Mouse (Mus musculus) liver, postnatal 0 days (tissue): ENCODE measurements around the gene Slc7a7. TPM values are rescaled to one million over a fixed set of nuclear protein-coding genes. Genes with fewer than 3 reads are reported as not detected.
A peak's percentile ranks its signal among the peaks of the same experiment; 100 is the strongest.

Source experiments
- ATAC-seq: fragments of 200-750 bp; cut with Nextera tagmentation; 2 replicates; pipeline ENCODE4 v1.8.0; 2017; ENCODE audit warnings: mild to moderate bottlenecking, moderate library complexity
- DNase-seq: peaks from one replicate; pipeline ENCODE4 v3.0.0-alpha.2; 2016
- H3K27ac ChIP-seq: fragments of 300-500 bp; sonication (generic); 2 replicates; pipeline ENCODE4 v1.5.1; 2014; ENCODE audit warnings: antibody characterized with exemption, moderate library complexity, mild to moderate bottlenecking, low read depth
- H3K27me3 ChIP-seq: fragments of 300-500 bp; sonication (generic); 2 replicates; pipeline ENCODE4 v1.6.1; 2014; ENCODE audit warnings: low read length, control low read depth, mixed read lengths; ENCODE audit not compliant: insufficient read depth
- H3K36me3 ChIP-seq: fragments of 300-500 bp; sonication (generic); replicated peaks from 2 replicates; pipeline ENCODE4 v1.6.1; 2014; ENCODE audit warnings: mild to moderate bottlenecking, control low read depth, low read length, moderate library complexity, mixed read lengths; ENCODE audit not compliant: insufficient read depth
- H3K4me1 ChIP-seq: fragments of 300-500 bp; sonication (generic); 2 replicates; pipeline ENCODE4 v1.6.1; 2014; ENCODE audit warnings: antibody characterized with exemption, mild to moderate bottlenecking, control low read depth; ENCODE audit not compliant: insufficient read depth
- H3K4me2 ChIP-seq: fragments of 300-500 bp; sonication (generic); 2 replicates; pipeline ENCODE4 v1.6.1; 2014; ENCODE audit warnings: low read depth, mild to moderate bottlenecking, low read length, moderate library complexity, mixed read lengths
- H3K4me3 ChIP-seq: fragments of 300-500 bp; sonication (generic); 2 replicates; pipeline ENCODE4 v1.5.1; 2014; ENCODE audit warnings: low read depth, low read length
- H3K9ac ChIP-seq: fragments of 300-500 bp; sonication (generic); replicated peaks from 2 replicates; pipeline ENCODE4 v1.6.1; 2014; ENCODE audit warnings: mild to moderate bottlenecking, moderate library complexity
- H3K9me3 ChIP-seq: fragments of 300-500 bp; sonication (generic); 2 replicates; pipeline ENCODE4 v1.6.1; 2016; ENCODE audit warnings: mild to moderate bottlenecking, control low read depth, low read length, mixed read lengths
- CTCF ChIP-seq: sonication (generic); IDR thresholded peaks from 2 replicates; pipeline ENCODE4 v1.5.1; 2016; ENCODE audit warnings: antibody characterized with exemption, low read depth
- EP300 ChIP-seq: IDR thresholded peaks from 2 replicates; pipeline ENCODE4 v1.6.1; 2016; ENCODE audit warnings: antibody characterized with exemption, low read depth, mild to moderate bottlenecking
- WGBS: fragments of 180-500 bp; shearing (Covaris S2); extraction: QIAGEN DNeasy Blood & Tissue Kit; methylation state at CpG from one replicate; pipeline ENCODE4 v1.1.7; 2014; ENCODE audit not compliant: insufficient replicate concordance; 5-methylcytosine and 5-hydroxymethylcytosine counted together
- polyA plus RNA-seq: library from polyadenylated mRNA; unstranded; fragments of >200 nt; fragmentation: Nextera tagmentation; extraction: Ambion mirVana; gene quantifications from 2 replicates; pipeline ENCODE4 v1.2.1, GENCODE M21; 2015

The Slc7a7 gene
- polyA plus RNA-seq, 1 experiment from 2014 or later: 5.1 TPM

DNA sequence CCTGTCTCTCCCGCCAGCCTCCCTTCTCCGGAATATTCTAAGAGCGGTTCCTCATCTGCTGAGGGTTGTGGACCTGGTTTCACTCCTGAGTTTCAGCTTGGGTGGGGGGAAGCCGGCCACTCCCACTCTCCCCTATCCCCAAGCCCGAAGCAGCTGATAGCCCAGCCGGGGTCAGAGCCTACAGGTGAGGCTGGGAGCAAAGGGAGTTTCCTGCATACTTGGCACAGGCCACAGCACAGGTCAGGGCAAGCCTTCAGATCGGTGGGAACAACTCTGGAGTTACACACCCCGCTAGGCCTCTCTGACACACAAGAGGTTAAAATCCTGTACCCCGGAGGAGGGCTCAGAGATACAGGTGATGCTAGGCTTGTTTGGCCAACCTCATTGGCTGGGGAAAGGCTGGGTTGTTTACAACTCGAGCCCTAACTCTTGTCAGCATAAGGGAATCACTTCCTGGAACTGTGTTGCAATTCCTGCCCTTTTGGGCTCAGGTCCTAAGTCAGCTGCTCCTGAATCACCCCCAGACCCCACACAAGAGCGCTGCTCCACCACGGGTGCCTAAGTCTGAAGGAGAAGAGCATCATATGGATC lies 16.5 kb upstream of the Slc7a7 start:
- Histone ChIP-seq H3K4me2 (peak overlapping the region; percentile 90), H3K27ac (peak overlapping the region; percentile 92), H3K4me3 (peak overlapping the region; percentile 76), H3K27me3 (peaks cover 6% of the 10 kb centered on the region; the same call in 1 of the 2 replicates), H3K4me1 (peaks cover 40% of the 10 kb centered on the region), H3K9ac (peak overlapping the region; percentile 93), H3K36me3 (peaks cover 29% of the 10 kb centered on the region), H3K9me3 (no peaks in the 10 kb centered on the region)
- no peak for TF ChIP-seq CTCF
- no peak for TF ChIP-seq EP300
- WGBS: 47% methylated on average over 12 of the region's 12 CpGs
- DNase-seq (peak; percentile 68), ATAC-seq (peak; percentile 76)

DNA sequence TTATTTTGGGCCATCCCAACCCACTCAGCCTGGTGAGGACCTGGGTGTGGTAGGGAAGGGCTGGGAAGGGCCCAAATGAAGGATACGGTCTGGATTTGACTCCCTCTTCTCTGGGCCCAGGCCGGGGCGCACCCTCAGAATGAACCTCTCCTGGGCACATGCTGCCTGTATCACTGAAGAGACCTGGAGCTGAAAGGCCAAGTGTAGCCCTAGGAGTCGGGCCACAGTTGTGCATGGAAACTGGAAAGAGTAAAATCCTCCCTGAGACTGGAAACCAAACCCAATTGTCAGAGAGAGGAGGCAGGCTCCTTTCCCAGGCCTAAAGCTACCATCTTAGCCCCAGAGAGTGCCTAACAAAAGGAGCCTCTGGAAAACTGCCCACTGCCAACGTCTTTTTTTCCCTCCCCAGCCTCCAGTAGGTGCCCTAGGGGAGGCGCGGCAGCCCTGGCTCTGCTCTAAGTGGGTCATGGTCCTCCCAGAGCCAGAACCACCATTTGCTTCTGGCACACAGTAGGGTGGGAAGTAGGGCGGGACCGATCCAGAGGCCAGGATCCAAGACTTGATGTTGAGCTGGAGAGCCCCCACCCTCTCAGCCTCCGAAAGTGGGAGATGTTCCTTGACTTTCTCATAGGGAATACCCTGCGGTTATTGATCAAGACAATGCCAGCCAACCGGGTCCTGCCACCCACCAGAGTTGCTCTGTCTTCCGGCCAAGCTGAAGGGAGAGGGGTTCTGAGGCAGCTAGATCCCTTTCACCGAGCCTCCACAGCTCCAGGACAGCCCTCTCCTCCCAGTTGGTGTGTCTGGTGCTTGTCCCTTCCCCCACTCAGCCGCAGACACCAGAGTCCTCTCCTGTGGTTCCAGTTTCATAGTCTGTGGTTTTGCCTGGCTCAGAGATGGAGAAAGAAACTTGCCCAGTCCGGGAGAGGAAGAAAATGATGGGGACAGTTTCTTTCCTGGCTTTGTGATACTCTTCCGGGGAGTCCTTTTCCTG lies 15.6 kb upstream of the Slc7a7 start:
- H3K9me3 ChIP-seq: no peaks in the 10 kb centered on the region
- H3K4me2 ChIP-seq: peak overlapping the region; percentile 90
- peak overlapping the region; percentile 76 for H3K4me3 ChIP-seq
- DNase-seq (peak; percentile 53), ATAC-seq (no peak; the same call in 1 of the 2 replicates)
- H3K27me3 ChIP-seq: peaks cover 6% of the 10 kb centered on the region; the same call in 1 of the 2 replicates
- peak overlapping the region; percentile 92 for H3K27ac ChIP-seq
- WGBS: 26% methylated on average over 17 of the region's 17 CpGs
- peaks cover 21% of the 10 kb centered on the region for H3K36me3 ChIP-seq
- TF ChIP-seq EP300 (no peak), CTCF (no peak)
- peaks cover 43% of the 10 kb centered on the region for H3K4me1 ChIP-seq
- peak overlapping the region; percentile 93 for H3K9ac ChIP-seq

DNA sequence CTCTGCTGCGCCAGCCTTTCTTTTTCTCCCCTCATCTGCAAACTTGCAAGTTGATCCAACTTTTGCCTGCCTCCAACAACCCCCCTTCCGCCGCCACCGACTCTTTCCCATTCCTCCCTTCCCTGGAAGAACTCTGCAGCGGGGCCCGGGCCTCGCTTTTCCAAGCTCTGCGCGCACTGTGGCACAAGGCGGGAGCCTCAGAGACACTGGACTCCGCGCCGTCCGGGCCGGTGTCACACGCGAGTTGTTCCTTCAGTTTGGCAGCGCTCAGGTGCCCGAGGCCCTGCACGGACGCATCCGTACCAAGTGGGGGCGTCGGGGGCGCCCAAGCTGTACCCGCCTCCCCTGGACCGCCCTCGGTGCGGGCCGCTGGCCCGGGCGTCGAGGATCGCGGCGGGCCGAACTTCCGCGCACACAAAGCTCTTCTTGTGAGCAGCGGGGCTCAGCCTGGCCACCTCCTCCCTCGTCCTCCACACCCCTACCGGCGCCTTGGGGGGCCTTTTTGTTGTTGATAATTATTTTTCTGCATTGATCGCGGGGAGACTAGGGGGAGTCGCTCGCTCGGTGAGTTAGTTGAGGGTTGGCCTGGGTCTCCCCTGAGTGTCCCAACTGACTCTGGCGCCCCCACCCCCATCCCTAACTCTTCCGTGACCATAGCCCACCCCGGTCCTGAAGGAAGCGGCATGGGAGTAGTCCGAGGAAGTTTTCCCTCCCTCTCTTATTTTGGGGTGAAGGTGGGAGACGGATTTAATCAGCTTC lies 14.7 kb upstream of the Slc7a7 start:
- H3K36me3 ChIP-seq: peaks cover 18% of the 10 kb centered on the region
- peaks cover 6% of the 10 kb centered on the region; the same call in 1 of the 2 replicates for H3K27me3 ChIP-seq
- peak overlapping the region; percentile 90 for H3K4me2 ChIP-seq
- 5% methylated on average over 54 of the region's 54 CpGs for WGBS
- peaks cover 49% of the 10 kb centered on the region for H3K4me1 ChIP-seq
- H3K4me3 ChIP-seq: peak overlapping the region; percentile 76
- H3K9ac ChIP-seq: peak overlapping the region; percentile 93
- TF ChIP-seq EP300 (no peak), CTCF (peak; percentile 31; the same call in 1 of the 2 replicates)
- ATAC-seq (peak; percentile 31), DNase-seq (peak; percentile 61)
- no peaks in the 10 kb centered on the region for H3K9me3 ChIP-seq
- peak overlapping the region; percentile 92 for H3K27ac ChIP-seq

DNA sequence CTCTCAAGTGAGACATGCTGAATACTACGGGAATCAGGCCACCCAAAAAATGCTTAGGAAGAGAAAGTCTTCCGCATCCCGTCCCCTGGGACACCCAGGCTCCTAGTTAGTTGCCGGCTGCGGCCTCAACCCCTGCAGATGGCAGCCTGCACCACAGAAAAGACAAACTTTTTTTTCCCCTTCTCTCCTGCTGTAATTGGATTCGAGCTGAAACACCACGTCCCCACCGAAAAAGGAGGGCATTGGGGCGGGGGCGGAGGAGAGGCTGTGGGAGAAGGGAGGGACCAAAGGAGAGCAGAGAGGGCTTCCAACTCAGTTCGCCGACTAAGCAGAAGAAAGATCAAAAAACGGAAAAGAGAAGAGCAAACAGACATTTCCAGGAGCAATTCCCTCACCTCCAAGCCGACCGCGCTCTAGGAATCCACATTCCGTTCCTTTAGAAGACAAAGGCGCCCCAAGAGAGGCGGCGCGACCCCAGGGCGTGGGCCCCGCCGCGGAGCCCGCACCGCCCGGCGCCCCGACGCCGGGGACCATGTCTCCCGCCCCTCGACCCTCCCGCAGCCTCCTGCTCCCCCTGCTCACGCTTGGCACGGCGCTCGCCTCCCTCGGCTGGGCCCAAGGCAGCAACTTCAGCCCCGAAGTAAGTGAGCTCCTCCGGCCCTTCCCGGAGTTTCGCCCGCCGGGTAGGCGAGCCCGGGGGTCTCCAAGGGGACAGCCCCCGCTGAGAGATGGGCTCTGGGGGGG lies 13.9 kb upstream of the Slc7a7 start, which contains the start of gene Mmp14:
Gene Mmp14 (plus strand): TSS at position 279 of the 744 bp plus-strand sequence.
- H3K4me3 ChIP-seq: peak within 1 kb of the TSS; percentile 76
- WGBS: 1% methylated on average over 48 of the region's 49 CpGs
- peaks cover 6% of the 10 kb centered on the region; the same call in 1 of the 2 replicates for H3K27me3 ChIP-seq
- H3K27ac ChIP-seq: peak within 1 kb of the TSS; percentile 92
- H3K4me1 ChIP-seq: peaks cover 53% of the 10 kb centered on the region
- H3K4me2 ChIP-seq: peak within 1 kb of the TSS; percentile 90
- TF ChIP-seq EP300 (peak; percentile 22; the same call in 1 of the 2 replicates), CTCF (peak; percentile 49)
- H3K9ac ChIP-seq: peak within 1 kb of the TSS; percentile 93
- ATAC-seq: peak; percentile 6; the same call in 1 of the 2 replicates
- H3K36me3 ChIP-seq: peaks cover 17% of the 10 kb centered on the region
- no peaks in the 10 kb centered on the region for H3K9me3 ChIP-seq
- DNase-seq: peak; percentile 73

DNA sequence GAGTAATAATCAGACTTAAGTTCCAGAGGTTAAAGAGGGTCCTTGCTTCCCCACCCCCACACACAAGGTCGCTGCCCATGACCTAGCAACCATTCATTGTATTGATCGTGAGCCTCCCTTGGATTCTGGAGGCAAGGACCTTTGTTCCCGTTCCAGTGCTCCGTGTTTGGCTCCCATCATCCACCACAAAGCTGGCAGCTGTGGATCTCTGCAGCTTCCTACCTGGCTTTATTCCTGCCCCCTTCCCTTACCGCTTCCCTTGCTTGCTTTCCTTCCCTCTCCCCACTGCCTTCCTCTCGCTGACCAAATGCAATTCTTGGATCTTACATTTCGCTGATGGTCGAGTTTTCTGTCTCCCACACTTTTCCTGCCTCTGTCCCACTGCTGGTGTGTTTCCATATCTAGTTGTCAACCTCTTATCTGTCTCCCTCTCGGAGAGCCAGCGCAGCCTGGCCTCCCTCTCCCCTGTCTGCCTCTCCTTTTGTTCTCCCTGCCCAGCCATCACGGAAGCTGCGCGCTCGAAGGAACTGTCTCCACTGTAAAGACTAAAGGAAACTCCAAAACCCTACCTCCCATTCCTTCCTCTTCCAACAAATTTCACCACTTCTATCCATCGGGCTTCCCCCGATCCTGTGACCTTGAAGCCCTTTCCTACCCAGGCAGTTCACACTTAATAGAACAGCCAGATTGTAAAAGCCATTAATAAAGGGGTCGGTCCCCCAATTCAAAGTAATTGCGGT lies 13.0 kb upstream of the Slc7a7 start:
- Histone ChIP-seq H3K36me3 (peaks cover 7% of the 10 kb centered on the region), H3K4me3 (peak overlapping the region; percentile 76), H3K4me1 (peaks cover 61% of the 10 kb centered on the region), H3K9ac (peak overlapping the region; percentile 93), H3K27ac (peak overlapping the region; percentile 92), H3K9me3 (no peaks in the 10 kb centered on the region), H3K4me2 (peak overlapping the region; percentile 90), H3K27me3 (peaks cover 6% of the 10 kb centered on the region; the same call in 1 of the 2 replicates)
- ATAC-seq: peak; percentile 30; the same call in 1 of the 2 replicates
- TF ChIP-seq EP300 (no peak), CTCF (no peak)
- 22% methylated on average over 18 of the region's 18 CpGs for WGBS
- DNase-seq: peak; percentile 42
